Mouse (Mus musculus) liver, adult (tissue): ENCODE data around the gene Cyp27a1.

Experiments
- GATA4 ChIP-seq: IDR thresholded peaks from 2 replicates; pipeline ENCODE4 v1.6.1; 2014; ENCODE audit warnings: mild to moderate bottlenecking, low read length; ENCODE audit not compliant: insufficient replicate concordance

Cyp27a1 gene

DNA sequence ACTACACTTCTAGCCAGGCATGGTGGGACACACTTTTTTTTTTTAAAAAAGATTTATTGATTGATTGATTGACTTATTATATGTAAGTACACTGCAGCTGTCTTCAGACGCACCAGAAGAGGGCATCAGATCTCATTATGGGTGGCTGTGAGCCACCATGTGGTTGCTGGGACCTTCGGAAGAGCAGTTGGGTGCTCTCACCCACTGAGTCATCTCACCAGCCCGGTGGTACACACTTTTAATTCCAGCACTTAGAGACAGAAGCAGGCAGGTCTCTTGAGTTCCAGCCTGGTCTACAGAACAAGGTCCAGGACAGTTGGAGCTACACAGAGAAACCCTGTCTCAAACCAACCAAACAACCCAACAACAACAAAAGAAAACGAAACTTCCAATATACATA, 1.3 kb upstream of the Cyp27a1 start:
- TF ChIP-seq GATA4 = no peak

DNA sequence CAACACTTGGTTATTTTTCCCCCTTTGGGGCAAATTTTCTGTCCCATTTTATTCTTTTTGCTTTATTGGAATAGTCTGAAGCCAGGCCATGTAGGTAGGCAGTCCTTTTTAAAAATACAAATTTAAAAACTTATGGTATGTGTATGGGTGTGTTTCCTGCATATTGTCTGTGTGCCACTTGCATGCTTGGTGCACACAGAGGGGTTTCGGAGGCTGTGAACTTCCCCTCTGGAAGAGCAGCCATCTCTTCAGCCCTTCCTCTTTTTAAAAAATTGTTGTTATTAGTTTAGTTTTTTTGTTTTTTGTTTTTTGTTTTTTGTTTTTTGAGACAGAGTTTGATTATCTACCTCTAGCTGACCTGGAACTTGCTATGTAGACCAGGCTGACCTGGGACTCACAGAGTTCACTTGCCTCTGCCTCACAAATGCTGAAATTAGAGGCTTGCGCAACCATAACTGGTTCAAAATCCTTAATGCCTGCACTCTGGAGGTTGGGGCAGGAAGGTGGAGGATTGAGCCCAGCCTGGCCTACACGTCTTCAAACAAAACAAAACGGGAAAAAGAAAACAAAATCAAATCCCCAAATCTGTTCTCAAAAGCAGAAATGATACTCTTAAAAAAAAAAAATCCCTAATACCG, 794 bp upstream of the Cyp27a1 start:
- TF ChIP-seq GATA4 = no peak

DNA sequence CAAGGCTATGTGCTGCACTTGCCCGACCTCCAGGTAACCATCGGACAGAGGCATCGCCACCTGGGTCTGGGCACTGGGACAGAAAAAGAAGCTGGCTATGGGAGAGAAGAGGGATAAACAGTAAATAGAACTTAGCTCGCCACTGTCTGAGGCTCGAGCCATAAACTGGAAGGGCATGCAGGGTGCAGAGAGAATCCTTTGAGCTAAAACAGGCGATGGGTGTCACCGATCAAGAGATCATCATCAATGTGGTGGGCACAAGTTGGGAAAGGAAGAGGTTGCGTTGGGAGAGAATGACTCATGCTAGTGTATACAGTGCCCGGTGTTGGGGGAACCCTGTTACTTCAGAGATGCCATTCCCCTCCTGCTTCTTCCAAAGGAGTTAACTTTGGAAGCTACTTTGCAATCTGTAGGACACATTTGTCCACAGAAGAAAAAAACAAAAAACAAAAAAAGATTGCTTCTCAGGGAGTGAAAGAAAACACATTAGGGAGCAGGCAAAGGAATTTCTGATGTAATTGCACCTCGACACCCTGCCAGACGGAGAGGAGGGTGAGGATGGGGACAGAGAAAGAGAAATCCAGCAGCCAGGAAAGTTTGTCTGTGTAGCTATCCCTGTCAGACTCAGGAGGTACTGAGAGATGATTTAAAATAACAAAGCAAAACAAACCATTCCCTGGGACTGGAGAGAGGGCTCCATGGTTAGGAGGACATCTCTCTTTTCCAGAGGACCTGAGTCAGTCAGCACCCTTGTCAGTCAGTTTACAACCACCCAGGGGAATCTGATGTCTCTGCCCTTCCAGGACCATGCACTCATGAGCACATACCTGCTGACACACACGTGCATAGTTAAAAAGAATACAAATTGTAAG, 721 bp downstream of the Cyp27a1 start:
- no peak for TF ChIP-seq GATA4

DNA sequence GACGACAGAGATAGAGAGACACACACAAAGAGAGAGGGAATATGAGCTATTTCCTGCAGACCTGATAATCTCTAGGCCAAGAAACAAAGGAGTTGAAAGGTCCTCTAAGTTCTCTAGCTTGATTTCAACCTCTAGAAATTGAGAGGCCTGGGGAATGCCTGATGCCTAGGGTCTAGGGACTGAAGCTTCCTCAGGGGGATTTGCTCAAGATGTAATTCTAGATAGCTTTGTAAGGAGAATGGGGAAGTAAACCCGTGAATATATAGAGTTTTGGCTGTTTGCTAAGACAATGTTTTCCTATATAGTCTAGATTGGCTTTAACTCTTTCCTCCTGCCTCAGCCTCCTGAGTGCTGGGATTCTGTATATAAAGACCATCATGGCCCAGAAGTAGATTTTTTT, 1.6 kb downstream of the Cyp27a1 start:
- TF ChIP-seq GATA4 = no peak

DNA sequence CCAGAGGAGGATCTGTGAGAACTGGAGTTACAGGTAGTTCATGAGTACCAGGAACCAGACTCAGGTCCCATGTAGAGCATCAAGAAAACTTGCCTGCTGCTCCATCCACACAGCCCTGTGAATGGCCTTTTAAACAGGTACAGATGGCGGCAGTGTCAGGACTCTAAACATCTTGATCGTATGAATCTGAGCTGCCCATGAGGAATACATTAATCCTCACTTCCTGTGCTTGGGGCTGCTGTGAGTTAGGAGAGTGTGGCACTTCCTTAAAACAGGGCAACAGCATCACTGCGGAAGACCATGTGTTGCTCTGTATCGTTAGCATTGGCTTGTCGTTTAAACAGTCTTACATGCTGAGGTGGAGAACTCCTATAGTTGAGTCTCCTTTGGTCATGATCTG, 2.1 kb downstream of the Cyp27a1 start:
- no peak for TF ChIP-seq GATA4

DNA sequence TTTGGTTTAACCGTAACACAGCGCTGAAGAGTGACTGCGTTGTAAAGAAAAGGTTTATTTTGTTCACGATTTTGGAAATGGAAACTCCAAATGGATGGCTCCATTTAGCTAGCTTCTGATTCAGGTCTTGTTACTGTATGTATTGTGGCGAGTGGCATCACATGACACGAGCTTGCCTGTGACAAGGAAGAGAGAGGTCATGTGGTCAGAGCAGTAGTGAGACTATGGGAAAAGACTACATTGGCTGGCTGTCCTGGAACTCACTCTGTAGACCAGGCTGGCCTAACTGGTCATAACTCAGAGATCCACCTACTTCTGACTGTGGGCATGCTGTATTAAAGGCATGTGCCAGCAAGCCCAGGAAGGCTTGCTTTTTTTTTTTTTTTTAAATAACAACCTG, 2.5 kb downstream of the Cyp27a1 start:
- no peak for TF ChIP-seq GATA4

DNA sequence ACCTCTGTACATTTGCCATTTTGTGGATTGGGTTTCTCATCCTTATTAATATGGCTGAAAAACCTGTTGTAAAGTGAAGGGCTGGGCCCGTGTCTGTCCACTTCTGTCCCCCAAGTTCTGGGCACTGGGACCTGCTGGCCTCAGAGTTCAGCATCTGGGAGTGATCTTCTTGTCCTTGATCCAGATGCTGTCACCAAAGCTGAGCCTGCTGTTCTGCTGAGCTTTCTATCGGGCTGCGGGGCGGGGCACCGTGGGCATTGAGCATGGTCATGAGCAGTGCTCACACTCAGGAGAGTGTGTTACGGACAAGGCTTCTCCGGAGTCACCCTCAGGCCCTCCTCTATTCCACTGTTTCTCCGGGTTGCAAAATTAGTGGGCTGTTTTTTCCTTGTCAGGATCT, 4.7 kb downstream of the Cyp27a1 start:
- no peak for TF ChIP-seq GATA4

DNA sequence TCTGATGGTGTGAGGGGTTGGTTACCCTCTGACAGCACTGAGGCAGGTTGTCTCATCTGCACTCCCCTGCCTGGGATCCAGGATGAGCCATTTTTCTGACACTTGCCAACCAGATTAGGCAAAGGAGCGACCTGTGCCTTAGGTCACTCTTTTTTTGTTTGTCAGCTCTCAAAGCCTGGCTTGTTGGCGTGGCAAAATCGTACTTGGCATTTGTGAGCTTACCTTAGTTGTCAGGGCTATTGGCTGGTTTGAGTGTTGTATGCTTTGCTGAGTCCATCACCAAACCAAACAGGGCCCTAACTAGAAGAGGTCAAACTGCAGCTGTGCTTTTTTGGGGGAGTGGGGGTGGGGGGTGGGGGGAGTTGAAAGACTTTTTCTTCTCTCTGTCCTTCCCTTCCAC, 5.9 kb downstream of the Cyp27a1 start:
- no peak for TF ChIP-seq GATA4

DNA sequence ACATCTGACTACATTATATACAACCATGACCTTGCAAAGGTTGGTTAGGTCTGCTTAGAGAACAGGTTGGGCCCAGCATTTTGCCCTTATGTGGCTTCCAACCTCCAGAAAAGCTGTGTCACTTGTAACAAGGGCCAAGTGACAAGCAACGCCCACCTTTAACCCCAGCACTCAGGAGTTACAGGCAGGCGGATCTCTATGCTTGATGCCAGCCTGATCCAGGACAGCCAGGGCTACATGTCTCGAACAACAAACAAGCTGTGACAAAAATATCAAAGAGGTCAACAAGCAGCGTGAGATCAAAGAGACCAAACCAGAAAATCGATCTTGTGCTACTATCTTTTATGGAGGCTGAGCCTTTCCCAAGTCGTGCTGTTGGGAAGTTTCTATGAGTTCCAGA, 8.3 kb downstream of the Cyp27a1 start:
- TF ChIP-seq GATA4 = no peak

DNA sequence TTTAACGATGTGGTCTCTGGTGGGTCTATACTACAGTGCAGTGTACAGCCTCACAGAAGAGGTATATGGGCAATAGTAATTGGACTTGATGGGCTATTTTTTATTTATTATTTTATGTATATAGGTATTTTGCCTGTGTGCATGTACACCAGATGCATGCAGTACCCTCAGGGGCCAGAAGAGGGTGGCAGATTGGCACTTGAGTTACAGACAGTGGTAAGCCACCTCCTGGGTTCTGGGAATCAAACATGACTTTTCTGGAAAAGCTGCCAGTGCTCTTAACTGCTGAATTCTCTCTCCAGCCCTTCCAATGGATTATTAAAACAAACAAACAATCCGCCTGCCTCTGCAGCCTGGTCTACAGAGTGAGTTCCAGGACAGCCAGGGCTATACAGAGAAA, 10.4 kb downstream of the Cyp27a1 start:
- no peak for TF ChIP-seq GATA4

DNA sequence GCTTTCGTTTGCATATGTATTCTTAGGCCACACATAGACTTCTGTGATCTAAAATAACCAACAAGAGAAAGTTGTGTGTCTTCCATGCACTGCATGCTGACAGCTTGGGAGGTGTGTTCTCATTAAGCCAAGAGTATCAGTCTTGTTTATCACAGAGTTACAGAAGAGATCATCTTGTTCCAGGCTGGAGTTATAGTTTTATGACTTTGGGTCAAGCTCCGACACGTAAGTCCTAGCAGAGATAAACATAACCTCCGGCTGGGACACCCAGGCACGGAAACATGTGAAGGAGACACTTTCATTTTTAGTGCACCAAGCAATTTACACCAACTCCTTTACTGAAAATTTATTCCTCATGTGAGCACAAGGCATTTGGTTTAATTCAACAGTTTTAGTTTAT, 12.7 kb downstream of the Cyp27a1 start:
- no peak for TF ChIP-seq GATA4

DNA sequence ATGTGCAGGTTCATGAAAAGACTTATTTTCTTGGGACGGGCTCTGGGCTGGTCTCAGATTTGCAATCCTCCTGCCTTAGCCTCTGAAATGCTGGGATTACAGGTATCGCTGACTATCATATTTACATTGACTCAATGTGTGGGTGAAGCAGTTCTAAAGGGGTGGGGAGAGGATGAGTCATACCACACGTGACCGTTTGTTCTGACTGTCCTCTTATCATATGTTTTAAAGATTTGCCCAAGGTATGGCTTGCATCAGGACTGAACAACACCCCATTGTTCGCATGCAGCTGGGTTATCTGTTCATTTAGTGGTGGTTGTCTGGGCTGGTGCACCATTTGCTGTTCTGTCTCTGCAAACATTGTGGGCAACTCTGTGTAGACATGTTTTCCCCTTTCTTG, 13.3 kb downstream of the Cyp27a1 start:
- TF ChIP-seq GATA4 = no peak

DNA sequence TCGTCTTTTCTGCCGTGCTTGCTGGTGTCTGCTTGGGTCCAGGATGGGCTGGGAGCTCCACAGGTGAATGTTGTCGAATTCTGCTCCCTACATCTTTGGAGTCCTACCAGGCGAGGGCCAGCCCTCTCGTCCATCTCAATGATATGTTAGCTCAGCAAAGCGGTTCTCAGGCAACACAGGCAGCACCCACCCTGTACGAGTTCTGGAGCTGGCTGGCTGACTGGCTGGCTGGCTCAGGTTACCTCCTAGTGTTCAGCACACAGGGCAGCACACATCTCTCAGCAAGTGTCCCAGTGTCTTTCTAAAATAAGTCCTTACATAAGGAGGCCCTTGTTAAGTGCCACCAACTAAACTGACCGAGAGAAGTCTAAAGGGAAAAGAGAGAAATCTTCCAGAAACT, 15.1 kb downstream of the Cyp27a1 start:
- no peak for TF ChIP-seq GATA4

DNA sequence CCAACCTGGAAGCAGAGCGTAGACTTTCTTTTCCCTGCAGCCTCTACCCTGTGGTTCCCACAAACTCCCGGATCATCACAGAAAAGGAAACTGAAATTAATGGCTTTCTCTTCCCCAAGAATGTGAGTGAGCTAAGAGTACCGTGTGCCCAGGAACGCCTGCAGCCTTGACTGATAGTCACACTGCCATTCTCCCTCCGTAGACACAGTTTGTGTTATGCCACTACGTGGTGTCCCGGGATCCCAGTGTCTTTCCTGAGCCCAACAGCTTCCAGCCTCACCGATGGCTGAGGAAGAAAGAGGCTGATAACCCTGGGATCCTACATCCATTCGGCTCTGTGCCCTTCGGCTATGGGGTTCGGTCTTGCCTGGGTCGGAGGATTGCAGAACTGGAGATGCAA, 23.6 kb downstream of the Cyp27a1 start:
- no peak for TF ChIP-seq GATA4

DNA sequence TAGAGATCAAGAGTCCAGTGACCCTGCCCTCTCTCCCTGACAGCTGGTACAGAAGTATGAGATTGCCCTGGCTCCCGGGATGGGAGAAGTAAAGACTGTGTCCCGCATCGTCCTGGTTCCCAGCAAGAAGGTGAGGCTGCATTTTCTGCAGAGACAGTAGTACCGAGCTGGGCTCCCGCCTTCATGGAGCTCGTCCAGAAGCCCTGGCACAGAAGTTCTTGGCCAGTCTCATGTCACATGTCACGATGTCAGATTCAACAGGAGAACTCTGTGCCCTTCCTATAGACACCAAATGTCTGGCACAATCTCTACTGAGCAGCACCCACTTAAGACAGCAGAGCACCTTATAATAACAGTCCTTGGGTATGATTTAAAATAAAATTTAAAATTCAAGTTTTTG, 24.1 kb downstream of the Cyp27a1 start:
- no peak for TF ChIP-seq GATA4

DNA sequence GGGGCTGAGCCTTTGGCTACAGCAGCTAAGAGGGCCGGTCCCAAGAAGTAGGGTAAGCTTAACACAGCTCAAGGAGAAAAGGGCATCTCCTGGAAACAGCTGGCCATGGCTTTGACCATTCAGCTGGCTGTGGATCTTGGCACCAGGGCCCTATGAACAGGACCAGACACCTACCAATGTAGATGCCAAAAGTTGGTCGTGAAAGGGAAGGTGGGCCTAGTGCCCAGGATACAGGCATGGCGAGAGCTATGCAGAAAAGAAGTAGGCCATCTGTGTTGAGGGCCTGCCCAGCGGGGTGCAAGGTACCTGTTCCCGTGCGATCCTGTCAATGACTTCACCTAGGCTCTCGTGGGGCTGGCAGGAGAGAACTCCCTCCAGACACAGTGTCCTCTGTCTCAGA, 27.5 kb downstream of the Cyp27a1 start:
- no peak for TF ChIP-seq GATA4

DNA sequence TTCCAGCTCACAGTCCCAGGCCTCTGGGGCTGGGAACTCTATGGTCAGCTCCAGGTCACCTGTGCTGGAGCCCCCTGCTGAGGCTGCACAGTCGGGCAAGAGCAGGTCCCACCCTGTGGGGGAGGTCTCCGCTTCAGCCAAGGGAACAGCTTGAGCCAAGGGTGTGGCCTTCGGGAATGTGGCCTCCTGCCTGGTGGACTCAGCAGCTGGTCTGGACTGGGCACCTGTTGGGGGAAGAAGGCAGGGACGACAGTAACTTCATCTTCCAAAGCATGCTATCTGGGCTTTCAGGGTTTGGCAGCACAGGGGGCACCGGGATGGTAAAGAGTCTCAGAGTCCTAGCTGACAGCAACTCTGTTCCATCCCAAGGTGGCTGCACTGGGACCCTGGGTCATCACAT, 34.0 kb downstream of the Cyp27a1 start:
- TF ChIP-seq GATA4 = no peak
